Mouse (Mus musculus) neural tube, embryonic 13.5 days (tissue): ENCODE results near the gene Kcnip1. TPM values are rescaled to one million over a fixed set of nuclear protein-coding genes. Genes with fewer than 3 reads are reported as not detected.

Source experiments
- ATAC-seq: fragments of 200-750 bp; cut with Nextera tagmentation; 2 replicates; pipeline ENCODE4 v1.8.0; 2017; ENCODE audit warnings: low read depth, mild to moderate bottlenecking, moderate TSS enrichment, moderate library complexity
- H3K27ac ChIP-seq: fragments of 300-500 bp; sonication (generic); replicated peaks from 2 replicates; pipeline ENCODE4 v1.5.1; 2015; ENCODE audit warnings: moderate library complexity, mild to moderate bottlenecking, inconsistent platforms
- H3K27me3 ChIP-seq: fragments of 300-500 bp; sonication (generic); 2 replicates; pipeline ENCODE4 v1.6.1; 2015; ENCODE audit warnings: mild to moderate bottlenecking, inconsistent platforms
- H3K36me3 ChIP-seq: fragments of 300-500 bp; sonication (generic); 2 replicates; pipeline ENCODE4 v1.6.1; 2015; ENCODE audit warnings: mild to moderate bottlenecking, inconsistent platforms
- H3K4me1 ChIP-seq: fragments of 300-500 bp; sonication (generic); replicated peaks from 2 replicates; pipeline ENCODE4 v1.6.1; 2015; ENCODE audit warnings: inconsistent platforms
- H3K4me2 ChIP-seq: fragments of 300-500 bp; sonication (generic); 2 replicates; pipeline ENCODE4 v1.6.1; 2015; ENCODE audit warnings: inconsistent platforms, mild to moderate bottlenecking, moderate library complexity
- H3K4me3 ChIP-seq: fragments of 300-500 bp; sonication (generic); 2 replicates; pipeline ENCODE4 v1.5.1; 2015; ENCODE audit warnings: mild to moderate bottlenecking, inconsistent platforms
- H3K9ac ChIP-seq: fragments of 300-500 bp; sonication (generic); 2 replicates; pipeline ENCODE4 v1.6.1; 2015; ENCODE audit warnings: moderate library complexity, mild to moderate bottlenecking, inconsistent platforms
- H3K9me3 ChIP-seq: fragments of 300-500 bp; sonication (generic); 2 replicates; pipeline ENCODE4 v1.6.1; 2016; ENCODE audit warnings: inconsistent platforms
- WGBS: fragments of 180-500 bp; shearing (Covaris S2); methylation state at CpG from one replicate; pipeline ENCODE4 v1.1.7; 2015; 5-methylcytosine and 5-hydroxymethylcytosine counted together
- polyA plus RNA-seq: library from polyadenylated mRNA; unstranded; fragments of >200 nt; fragmentation: Nextera tagmentation; extraction: Ambion mirVana; gene quantifications from 2 replicates; pipeline ENCODE4 v1.2.1, GENCODE M21; 2015

The Kcnip1 gene
- polyA plus RNA-seq, 1 experiment from 2014 or later = 83.2 TPM

DNA sequence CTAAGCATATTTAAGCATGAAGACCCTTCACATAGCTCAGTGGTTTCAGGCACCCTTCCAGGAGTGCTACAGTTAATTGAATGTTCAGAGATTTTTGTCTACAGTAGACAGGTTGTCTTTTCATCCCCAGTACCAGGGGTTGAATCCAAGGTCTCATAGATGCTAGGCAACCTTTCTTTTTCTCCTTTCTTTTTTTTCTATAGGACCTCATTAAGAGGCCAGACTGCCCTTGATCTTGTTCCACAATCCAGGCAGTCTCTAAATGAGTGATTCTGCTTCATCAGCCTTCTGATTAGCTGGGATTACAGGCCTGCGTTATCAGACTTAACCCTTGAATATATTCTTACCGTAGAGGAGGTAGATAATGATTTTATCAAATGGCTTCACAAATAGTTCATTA lies 189.9 kb downstream of the Kcnip1 start:
- Histone ChIP-seq H3K36me3 (no peaks in the 10 kb centered on the region), H3K4me3 (no peak overlapping the region), H3K27me3 (no peaks in the 10 kb centered on the region), H3K9me3 (no peaks in the 10 kb centered on the region), H3K4me2 (no peak overlapping the region), H3K27ac (no peak overlapping the region), H3K4me1 (peaks cover 11% of the 10 kb centered on the region), H3K9ac (no peak overlapping the region)
- ATAC-seq = no peak
- 87% methylated on average over 2 of the region's 2 CpGs for WGBS

DNA sequence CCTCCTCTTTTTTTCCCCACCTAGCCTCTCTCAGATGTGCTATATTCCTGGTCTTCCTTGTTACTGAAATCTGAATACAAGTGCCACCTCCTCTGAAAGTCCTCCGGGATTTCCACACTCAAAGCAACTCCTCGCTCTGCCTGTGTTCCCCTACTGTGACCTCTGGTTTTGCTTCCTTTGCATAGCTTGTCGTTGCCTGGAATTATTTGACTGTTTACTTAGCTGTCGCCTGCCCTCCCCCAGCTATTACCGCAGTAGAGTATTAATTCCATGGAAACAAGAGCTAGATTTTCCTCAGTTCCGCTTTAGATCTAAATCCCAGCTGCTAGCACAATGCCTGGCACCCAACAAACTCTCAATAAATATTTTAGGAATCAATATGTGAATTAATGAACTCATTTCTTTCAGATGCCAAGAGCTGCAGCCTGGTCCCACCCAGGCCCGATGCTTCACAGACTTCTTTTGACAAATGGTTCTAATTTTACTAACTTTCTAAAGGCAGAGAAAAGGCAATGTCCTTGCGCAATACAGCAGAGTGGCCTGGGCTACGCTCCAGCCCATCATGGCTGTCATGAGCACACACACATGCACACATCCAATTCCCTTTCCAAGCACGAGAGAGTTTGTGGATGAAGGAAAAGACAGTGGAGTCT lies 192.4 kb downstream of the Kcnip1 start:
- no peak for ATAC-seq
- Histone ChIP-seq H3K27me3 (no peaks in the 10 kb centered on the region), H3K9me3 (no peaks in the 10 kb centered on the region), H3K4me1 (peaks cover 12% of the 10 kb centered on the region), H3K9ac (no peak overlapping the region), H3K36me3 (no peaks in the 10 kb centered on the region), H3K27ac (no peak overlapping the region), H3K4me2 (no peak overlapping the region), H3K4me3 (no peak overlapping the region)
- WGBS = 64% methylated on average over 10 of the region's 10 CpGs

DNA sequence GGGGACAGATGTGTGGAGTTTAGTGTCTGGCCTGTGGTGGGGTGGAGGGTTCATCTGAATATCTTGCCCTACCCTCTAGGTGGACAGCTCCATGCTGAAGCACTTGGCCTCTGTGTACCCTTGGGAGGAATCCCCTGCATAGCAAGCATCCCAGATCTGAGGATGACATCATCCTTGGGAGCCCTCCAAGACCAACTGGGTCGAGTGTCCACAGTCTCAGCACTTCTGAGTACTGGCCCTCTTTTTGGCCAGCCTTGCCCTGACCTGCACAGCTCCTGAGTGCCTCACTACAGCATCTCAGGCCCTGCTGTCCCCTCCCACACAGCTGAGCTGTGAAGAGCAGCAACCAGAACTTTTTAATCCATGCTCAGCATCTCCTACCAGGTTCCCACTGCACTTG lies 193.0 kb downstream of the Kcnip1 start:
- ATAC-seq = no peak
- H3K4me3 ChIP-seq = no peak overlapping the region
- no peaks in the 10 kb centered on the region for H3K9me3 ChIP-seq
- no peak overlapping the region for H3K27ac ChIP-seq
- H3K9ac ChIP-seq = no peak overlapping the region
- H3K4me2 ChIP-seq = no peak overlapping the region
- H3K27me3 ChIP-seq = no peaks in the 10 kb centered on the region
- 50% methylated on average over 1 of the region's 1 CpGs for WGBS
- peaks cover 12% of the 10 kb centered on the region for H3K4me1 ChIP-seq
- H3K36me3 ChIP-seq = no peaks in the 10 kb centered on the region

DNA sequence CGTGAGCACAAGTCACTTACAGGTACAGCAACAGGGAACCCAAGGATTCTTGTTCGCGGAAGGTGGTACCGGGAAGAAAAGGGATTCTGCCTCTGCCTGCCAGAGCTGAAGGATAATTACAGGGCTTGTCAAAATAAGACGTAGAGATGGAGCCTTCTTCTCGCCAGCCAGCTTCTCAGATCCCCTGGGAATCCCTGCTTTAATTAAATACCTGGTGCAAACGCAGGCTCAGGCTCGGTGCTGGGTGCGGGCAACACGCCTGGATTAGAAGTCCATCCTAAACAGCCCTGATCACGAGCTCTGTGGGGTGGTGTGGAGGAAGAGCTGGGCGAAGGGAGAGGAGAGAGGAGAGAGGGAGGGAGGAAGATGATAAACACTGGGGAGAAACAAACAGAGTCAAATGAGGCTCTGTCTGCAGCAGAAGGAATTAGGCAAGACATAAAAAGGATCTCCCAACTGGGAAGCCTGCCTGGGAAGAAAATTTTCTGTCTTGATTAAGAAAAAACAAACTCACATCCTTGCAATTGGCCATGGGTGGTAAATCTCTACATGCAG lies 194.8 kb downstream of the Kcnip1 start:
- H3K9me3 ChIP-seq = no peaks in the 10 kb centered on the region
- no peak for ATAC-seq
- 59% methylated on average over 12 of the region's 12 CpGs for WGBS
- peaks cover 12% of the 10 kb centered on the region for H3K4me1 ChIP-seq
- no peaks in the 10 kb centered on the region for H3K36me3 ChIP-seq
- H3K4me2 ChIP-seq = no peak overlapping the region
- H3K27ac ChIP-seq = peak overlapping the region; percentile 42; the same call in 1 of the 2 replicates
- no peak overlapping the region for H3K4me3 ChIP-seq
- H3K9ac ChIP-seq = no peak overlapping the region
- H3K27me3 ChIP-seq = no peaks in the 10 kb centered on the region

DNA sequence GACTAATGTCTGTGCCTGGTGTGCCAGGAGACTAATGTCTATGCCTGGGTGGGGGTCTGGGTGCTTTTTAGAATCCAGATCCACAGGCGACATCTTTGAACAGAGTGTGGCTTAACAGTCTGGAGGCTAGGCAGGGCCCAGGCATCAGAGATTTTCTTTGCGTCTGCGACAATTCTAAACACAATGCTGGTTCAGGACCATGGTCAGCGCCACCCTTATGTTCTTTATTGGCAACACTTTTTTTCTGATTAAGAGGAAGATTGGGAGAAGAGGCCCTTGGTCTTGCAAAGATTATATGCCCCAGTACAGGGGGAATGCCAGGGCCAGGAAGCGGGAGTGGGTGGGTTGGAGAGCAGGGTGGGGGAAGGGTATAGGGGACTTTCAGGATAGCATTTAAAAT lies 205.6 kb downstream of the Kcnip1 start:
- Histone ChIP-seq H3K4me3 (no peak overlapping the region), H3K9me3 (no peaks in the 10 kb centered on the region), H3K36me3 (no peaks in the 10 kb centered on the region), H3K4me1 (peaks cover 40% of the 10 kb centered on the region), H3K9ac (no peak overlapping the region), H3K27ac (no peak overlapping the region), H3K27me3 (no peaks in the 10 kb centered on the region), H3K4me2 (no peak overlapping the region)
- WGBS = 36% methylated on average over 5 of the region's 5 CpGs
- ATAC-seq = no peak

DNA sequence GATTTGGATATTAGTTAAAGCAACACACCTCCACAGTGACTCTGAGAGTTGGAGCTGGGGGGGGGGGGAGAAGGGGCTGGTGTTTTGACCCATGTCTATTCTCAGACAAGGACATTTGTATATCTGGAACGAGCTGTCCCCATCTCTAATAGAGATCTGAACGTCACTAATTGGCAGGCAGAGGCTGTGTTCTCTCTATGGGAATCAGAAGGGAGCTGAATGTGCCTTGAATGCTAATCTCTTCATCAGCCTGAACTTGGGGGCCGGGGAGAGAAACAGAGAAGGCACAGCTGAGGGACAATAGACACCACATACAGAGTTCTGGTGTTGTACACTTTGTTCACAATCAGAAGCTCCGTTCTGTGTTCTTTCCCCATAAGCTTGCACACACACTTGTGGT lies 206.4 kb downstream of the Kcnip1 start:
- no peak for ATAC-seq

DNA sequence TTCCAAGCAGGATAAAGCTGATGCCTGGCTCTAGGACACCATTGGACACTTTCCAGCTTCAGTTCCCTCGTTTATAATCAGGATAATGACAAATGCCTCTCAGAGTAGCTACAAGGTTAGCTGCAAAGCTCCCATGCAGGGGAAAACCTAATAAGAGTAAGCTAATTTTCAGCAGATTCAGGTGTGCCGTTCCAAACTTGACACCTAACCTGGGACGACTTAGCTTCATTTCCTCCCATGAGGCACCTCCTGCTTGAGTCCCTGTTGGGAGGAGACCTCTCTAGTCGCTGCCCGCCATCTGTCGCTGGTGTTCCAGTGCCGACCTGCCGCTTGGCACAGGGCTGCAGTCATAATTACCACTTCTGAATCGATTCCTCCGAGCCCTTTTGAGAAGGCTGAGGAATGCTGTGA lies 211.4 kb downstream of the Kcnip1 start:
- Histone ChIP-seq H3K9me3 (no peaks in the 10 kb centered on the region), H3K27me3 (no peaks in the 10 kb centered on the region), H3K4me2 (no peak overlapping the region), H3K36me3 (no peaks in the 10 kb centered on the region), H3K4me1 (peaks cover 68% of the 10 kb centered on the region), H3K9ac (no peak overlapping the region), H3K27ac (peak overlapping the region; percentile 79), H3K4me3 (no peak overlapping the region)
- 0 out of 2 replicates have a peak, but pooled peaks have one; percentile 20 for ATAC-seq
- WGBS = 27% methylated on average over 10 of the region's 10 CpGs

More for the DNA sequence above, 206.4 kb downstream of the Kcnip1 start:
- Histone ChIP-seq H3K9ac (no peak overlapping the region), H3K4me1 (peaks cover 45% of the 10 kb centered on the region), H3K27me3 (no peaks in the 10 kb centered on the region), H3K27ac (no peak overlapping the region), H3K36me3 (no peaks in the 10 kb centered on the region), H3K9me3 (no peaks in the 10 kb centered on the region), H3K4me3 (no peak overlapping the region), H3K4me2 (no peak overlapping the region)
- 39% methylated on average over 4 of the region's 4 CpGs for WGBS

DNA sequence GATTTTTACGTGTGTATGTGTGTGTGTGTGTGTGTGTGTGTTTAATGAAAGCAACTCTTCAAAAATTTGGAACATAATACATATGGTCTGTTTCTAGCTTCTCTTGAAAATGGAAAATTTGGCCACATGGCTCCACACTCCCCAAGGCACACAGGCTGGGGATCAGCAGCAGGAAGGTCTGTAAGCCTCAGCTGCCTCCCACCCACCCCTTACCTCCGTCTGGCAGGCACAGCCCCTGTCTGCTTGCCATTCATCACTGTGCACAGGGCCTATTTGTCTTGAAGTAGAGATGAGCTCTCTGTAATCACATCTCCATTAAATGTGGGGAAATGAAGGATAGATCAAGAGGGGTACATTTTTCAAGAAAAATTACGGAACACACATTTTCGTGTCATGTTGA lies 212.7 kb downstream of the Kcnip1 start:
- Histone ChIP-seq H3K27me3 (no peaks in the 10 kb centered on the region), H3K4me3 (no peak overlapping the region), H3K4me2 (no peak overlapping the region), H3K4me1 (peaks cover 55% of the 10 kb centered on the region), H3K36me3 (no peaks in the 10 kb centered on the region), H3K9ac (no peak overlapping the region), H3K27ac (peak overlapping the region; percentile 79), H3K9me3 (no peaks in the 10 kb centered on the region)
- 54% methylated on average over 4 of the region's 4 CpGs for WGBS
- ATAC-seq = peak; percentile 63; the same call in 1 of the 2 replicates

DNA sequence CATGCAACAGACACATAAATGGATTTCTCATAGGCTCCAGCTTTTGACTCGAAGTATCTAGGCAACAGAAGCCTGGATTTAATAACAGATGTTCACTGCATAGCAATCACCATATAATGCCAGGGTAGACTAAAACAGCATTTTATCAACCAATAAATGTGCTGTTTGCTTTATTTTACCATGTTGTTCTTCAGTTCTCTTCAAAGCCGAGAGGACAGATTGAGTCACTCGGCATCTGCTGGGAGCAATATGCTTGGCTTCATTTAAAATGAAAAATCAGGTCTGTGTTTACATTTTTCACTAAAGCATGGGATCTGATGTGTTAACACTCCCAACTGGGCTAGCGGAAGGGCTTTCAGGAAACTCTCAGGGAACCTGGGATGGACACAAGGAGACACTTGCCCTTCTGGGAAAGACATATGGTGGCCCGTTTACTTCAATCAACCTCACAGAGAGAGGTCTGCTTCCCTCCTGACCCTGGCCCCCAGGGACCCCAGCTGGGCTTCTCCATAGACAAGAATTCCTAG lies 220.3 kb downstream of the Kcnip1 start:
- 44% methylated on average over 5 of the region's 5 CpGs for WGBS
- no peaks in the 10 kb centered on the region for H3K36me3 ChIP-seq
- H3K4me1 ChIP-seq = peaks cover 36% of the 10 kb centered on the region
- H3K9me3 ChIP-seq = no peaks in the 10 kb centered on the region
- no peak for ATAC-seq
- no peak overlapping the region for H3K4me2 ChIP-seq
- no peak overlapping the region for H3K4me3 ChIP-seq
- H3K27ac ChIP-seq = peak overlapping the region; percentile 23
- H3K27me3 ChIP-seq = no peaks in the 10 kb centered on the region; the same call in 1 of the 2 replicates
- H3K9ac ChIP-seq = no peak overlapping the region

DNA sequence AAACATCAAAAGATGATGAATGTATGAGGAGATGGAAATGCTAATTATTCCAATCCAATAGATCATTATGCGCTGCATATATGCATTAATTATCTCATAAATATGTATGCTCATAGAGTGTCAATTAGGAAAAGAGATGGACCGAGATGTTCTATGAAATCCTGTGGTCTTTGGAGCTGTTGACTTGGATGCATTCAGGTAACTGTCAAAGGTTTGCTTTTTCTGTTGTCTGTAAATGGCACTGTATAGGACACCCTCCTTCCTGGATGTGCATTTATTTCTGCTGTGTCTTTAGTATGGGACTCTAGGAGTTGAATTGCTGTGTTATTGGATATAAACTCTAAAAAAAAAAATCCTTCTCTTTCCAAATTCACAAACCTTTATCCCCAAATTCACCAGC lies 220.9 kb downstream of the Kcnip1 start:
- 72% methylated on average over 2 of the region's 2 CpGs for WGBS
- peaks cover 41% of the 10 kb centered on the region for H3K4me1 ChIP-seq
- no peaks in the 10 kb centered on the region for H3K36me3 ChIP-seq
- ATAC-seq = no peak
- no peak overlapping the region for H3K9ac ChIP-seq
- no peak overlapping the region for H3K4me3 ChIP-seq
- no peaks in the 10 kb centered on the region for H3K9me3 ChIP-seq
- no peak overlapping the region for H3K27ac ChIP-seq
- H3K4me2 ChIP-seq = no peak overlapping the region
- H3K27me3 ChIP-seq = no peaks in the 10 kb centered on the region; the same call in 1 of the 2 replicates

DNA sequence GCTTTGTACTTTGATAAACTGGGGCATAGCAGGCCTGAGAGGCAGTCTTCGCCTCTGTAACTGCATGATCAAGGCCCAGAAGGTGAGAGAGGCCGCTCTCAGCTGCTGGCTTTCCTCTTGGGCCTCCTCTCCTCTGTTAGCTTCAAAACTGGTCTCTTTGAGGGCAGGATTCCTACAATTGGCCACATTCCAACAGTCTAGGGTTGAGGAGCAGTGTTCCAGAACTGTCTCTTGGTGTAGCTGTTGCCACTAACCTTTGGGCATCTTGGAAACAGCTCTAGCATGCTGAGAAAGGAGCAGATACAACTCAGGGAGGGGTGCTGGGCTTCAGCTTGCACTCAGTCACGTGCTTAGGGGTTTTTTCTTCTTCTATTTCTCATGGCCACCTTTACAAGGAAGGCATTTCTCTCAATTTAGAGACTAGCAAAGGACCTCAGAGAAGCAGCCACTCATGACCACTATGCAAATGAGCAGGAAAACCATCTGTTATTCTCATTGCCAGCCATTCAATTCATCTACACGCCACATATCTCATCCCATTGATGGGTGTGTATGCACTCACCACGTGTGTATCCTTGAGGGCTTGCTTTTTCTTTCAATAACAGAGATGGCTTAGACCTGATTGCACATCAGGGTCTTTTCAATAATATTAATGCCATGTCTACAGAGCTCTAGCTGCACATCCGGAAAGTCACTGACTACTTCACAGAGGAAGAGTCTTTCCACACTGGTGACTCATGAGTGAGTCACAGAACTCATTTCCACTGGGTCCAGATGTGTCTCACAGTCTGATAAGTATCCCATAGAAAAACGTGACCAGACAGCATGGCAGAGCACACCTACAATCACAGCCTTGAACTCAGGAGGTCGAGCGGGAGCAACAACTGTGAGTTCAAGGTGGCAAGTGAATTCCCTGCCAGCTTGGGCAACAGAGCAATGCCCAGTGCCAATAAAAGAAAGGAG lies 225.7 kb downstream of the Kcnip1 start:
- H3K4me2 ChIP-seq = no peak overlapping the region
- no peaks in the 10 kb centered on the region for H3K9me3 ChIP-seq
- no peak overlapping the region; the same call in 1 of the 2 replicates for H3K27ac ChIP-seq
- H3K4me3 ChIP-seq = no peak overlapping the region
- H3K27me3 ChIP-seq = no peaks in the 10 kb centered on the region
- no peaks in the 10 kb centered on the region for H3K36me3 ChIP-seq
- no peak for ATAC-seq
- H3K9ac ChIP-seq = no peak overlapping the region
- WGBS = 66% methylated on average over 9 of the region's 9 CpGs
- H3K4me1 ChIP-seq = peaks cover 35% of the 10 kb centered on the region

DNA sequence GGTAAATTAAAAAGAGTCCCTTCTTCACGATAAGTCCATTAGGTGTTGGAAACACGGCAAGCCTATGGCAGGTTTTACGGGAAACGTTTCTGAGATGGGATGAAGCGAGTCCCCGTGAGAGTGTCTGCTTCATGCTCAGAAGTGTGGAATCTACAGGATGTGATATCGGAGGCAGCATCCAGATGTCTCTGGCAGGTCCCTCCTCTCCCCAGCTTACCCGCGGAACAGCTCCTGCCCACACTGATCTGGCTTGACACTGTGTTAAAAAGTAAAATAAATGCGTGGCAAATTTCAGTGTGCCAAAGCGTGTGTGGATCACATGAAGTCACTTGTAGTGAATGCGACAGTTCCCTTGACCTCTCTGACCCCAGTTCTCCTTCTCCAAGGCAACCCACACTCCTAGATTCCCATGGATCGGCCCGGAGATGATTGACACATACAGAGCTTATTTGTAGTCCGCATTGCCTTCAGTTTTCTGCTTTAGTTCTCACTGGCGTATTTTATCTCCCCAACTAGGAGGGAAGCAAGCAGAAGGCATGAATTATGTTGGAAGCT lies 231.7 kb downstream of the Kcnip1 start:
- Histone ChIP-seq H3K9ac (no peak overlapping the region), H3K27me3 (no peaks in the 10 kb centered on the region), H3K4me1 (peaks cover 41% of the 10 kb centered on the region), H3K36me3 (no peaks in the 10 kb centered on the region), H3K4me3 (no peak overlapping the region), H3K9me3 (no peaks in the 10 kb centered on the region), H3K4me2 (no peak overlapping the region), H3K27ac (peak overlapping the region; percentile 46)
- no peak for ATAC-seq
- 60% methylated on average over 16 of the region's 16 CpGs for WGBS
